Mouse (Mus musculus) CH12.LX (cell line): ENCODE data around the gene Cyp39a1.

Experiments
- CTCF ChIP-seq, 2 experiments: IDR thresholded peaks in 1 of 2; conservative IDR thresholded peaks in 1 of 2; 2 replicates each; pipeline ENCODE4 v1.5.1; 2011 to 2012; ENCODE audit warnings: low read depth in 2 of 2, low read length in 2 of 2, improper control_type of control experiment in 1 of 2, inconsistent platforms in 1 of 2, mild to moderate bottlenecking in 1 of 2, moderate library complexity in 1 of 2
- E2F4 ChIP-seq: IDR thresholded peaks from 2 replicates; pipeline ENCODE4 v1.6.1; 2011; ENCODE audit warnings: low read depth, low read length, improper control_type of control experiment; ENCODE audit not compliant: insufficient replicate concordance
- EP300 ChIP-seq: IDR thresholded peaks from 2 replicates; pipeline ENCODE4 v1.6.1; 2011; ENCODE audit warnings: low read length, improper control_type of control experiment
- MAX ChIP-seq: IDR thresholded peaks from 2 replicates; pipeline ENCODE4 v1.6.1; 2011; ENCODE audit warnings: low read length, improper control_type of control experiment
- MXI1 ChIP-seq: IDR thresholded peaks from 2 replicates; pipeline ENCODE4 v1.6.1; 2011; ENCODE audit warnings: mild to moderate bottlenecking, low read depth, low read length, improper control_type of control experiment
- POLR2A ChIP-seq: IDR thresholded peaks from 2 replicates; pipeline ENCODE4 v1.6.1; 2011; ENCODE audit warnings: low read depth, mild to moderate bottlenecking, improper control_type of control experiment, low read length
- SIN3A ChIP-seq: IDR thresholded peaks from 2 replicates; pipeline ENCODE4 v1.6.1; 2012; ENCODE audit warnings: low read length, improper control_type of control experiment, inconsistent platforms
- ZC3H11A ChIP-seq: IDR thresholded peaks from 2 replicates; pipeline ENCODE4 v1.6.1; 2012; ENCODE audit warnings: low read depth, mild to moderate bottlenecking, inconsistent platforms, low read length, improper control_type of control experiment

DNA sequence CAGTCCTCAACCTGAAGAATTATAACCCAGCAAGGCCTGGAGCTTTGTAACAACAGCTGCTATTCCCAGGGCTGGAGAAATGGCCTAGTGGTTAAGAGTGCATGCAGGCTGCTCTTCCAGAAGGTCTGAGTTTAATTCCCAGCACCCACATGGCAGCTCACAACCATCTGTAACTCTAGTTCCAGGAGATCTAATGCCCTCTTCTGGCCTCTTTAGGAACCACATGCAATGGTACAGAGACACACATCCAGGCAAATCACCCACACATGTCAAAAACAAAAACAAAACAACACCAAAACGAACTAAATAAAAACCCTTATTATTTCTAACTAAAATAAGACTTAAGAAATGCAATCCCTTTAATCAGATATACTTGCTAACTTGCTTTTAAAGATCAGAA, 26.4 kb upstream of the Cyp39a1 start:
- TF ChIP-seq CTCF (conservative IDR thresholded peaks at IDR 0.05 in 1 of 2, IDR thresholded peaks at IDR 0.05 in 1 of 2; ENCODE audit: low read depth in 2 of 2, low read length in 2 of 2), result no peak
- no peak for TF ChIP-seq EP300
- TF ChIP-seq MAX, result no peak
- no peak for TF ChIP-seq ZC3H11A
- no peak for TF ChIP-seq SIN3A
- no peak for TF ChIP-seq MXI1
- TF ChIP-seq POLR2A, result no peak
- no peak for TF ChIP-seq E2F4
